ENCODE assay signal across 20 mouse cellular contexts in the genomic region with DNA sequence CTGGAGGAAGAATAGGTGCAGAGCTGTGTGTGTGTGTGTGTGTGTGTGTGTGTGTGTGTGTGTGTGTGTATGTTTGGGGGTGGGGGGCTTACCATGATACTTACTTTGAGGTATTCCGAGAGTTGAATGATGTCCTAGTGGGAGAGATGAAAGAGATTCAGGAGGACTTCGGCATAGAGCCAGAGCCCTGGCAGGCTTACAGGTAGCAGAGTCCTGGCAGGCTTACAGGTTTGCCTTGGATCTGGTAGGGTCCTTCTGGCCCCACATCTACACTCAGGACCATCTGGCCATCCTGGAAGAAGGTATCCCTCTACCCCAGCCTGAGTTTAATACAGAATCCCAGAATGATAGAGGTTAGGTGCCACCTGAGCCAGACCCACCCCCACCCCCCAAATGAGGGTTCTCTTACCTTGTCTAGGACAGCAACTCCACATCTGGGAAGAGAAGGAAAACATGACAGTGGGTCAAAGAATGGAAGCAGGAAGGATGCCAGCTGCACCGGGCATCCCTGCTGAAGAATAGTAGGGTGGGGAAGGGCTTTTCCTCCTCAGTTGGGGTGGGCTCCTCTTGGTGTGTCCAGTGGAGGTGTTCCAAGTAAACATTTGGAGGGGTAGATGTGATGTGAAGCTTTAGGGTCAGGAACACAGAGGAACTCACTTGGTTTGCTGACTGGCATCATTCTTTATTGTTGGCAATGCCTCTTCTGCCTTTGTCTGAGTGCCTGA. TPM values are rescaled to one million over a fixed set of nuclear protein-coding genes. Genes with fewer than 3 reads are reported as not detected.
DNase-seq lines count a peak whose midpoint lies in the region; ATAC-seq lines count a peak whose summit lies in the region.
"Had no signal": no experiment of that assay in that cellular context is flagged by ENCODE, and none has a peak within 500 bp of the region (broad histone marks: within the 10 kb centered on the region; RNA-seq: fewer than 3 reads in every experiment).

No protein-coding gene starts in this region.

- no peak overlapping the region for H3K4me3 ChIP-seq in midbrain, embryonic 11.5 days (ENCODE audit: low read depth, low read length)
- no peak overlapping the region for H3K4me3 ChIP-seq in midbrain, embryonic 10.5 days
- H3K4me3 ChIP-seq: embryonic facial prominence, embryonic 13.5 days; gastrocnemius, adult 2 months; heart, embryonic 10.5 days; heart, embryonic 15.5 days; hindbrain, embryonic 13.5 days had no signal

- ATAC-seq in midbrain, embryonic 11.5 days (ENCODE audit: low FRiP score) = no peak
- ATAC-seq in megakaryocyte progenitor cell, adult 5-6 weeks (replicated peaks; ENCODE audit: poor library complexity) = no peak
- no peak for ATAC-seq in granulocyte monocyte progenitor cell, adult 5-6 weeks (replicated peaks; ENCODE audit: poor library complexity, severe bottlenecking)
- ATAC-seq: forebrain, embryonic 14.5 days; hindbrain, postnatal 0 days had no signal

- DNase-seq in midbrain, embryonic 11.5 days (ENCODE audit: low spot score, missing footprints) = peak; percentile 44
- DNase-seq in midbrain, embryonic 10.5 days (ENCODE audit: low spot score) = no peak
- DNase-seq in cerebellum, adult 11-12 months = peak; percentile 63
- peak; percentile 78 for DNase-seq in cerebellum, adult 9-10 months
- peak; percentile 79 to 87 for DNase-seq in cerebellum, postnatal 25 days
- DNase-seq in thymus, postnatal 14 days = no peak
- DNase-seq: adrenal gland, postnatal 10 days; gastrocnemius, adult 2 months; gastrocnemius, postnatal 36 days; heart, adult 18-20 months; heart, postnatal 14 days; kidney, adult 11 months had no signal

- H3K27me3 ChIP-seq in midbrain, embryonic 11.5 days (ENCODE audit: control insufficient read depth, insufficient read depth, low read length) = no peaks in the 10 kb centered on the region
- H3K27me3 ChIP-seq in midbrain, embryonic 10.5 days (ENCODE audit: low read depth, poor library complexity, severe bottlenecking) = no peaks in the 10 kb centered on the region
- H3K27me3 ChIP-seq: embryonic facial prominence, embryonic 13.5 days; heart, embryonic 15.5 days; hindbrain, embryonic 13.5 days had no signal

- no peaks in the 10 kb centered on the region for H3K4me1 ChIP-seq in midbrain, embryonic 11.5 days (ENCODE audit: control insufficient read depth, insufficient read depth, low read length)
- H3K4me1 ChIP-seq in midbrain, embryonic 10.5 days = peaks cover 1% of the 10 kb centered on the region

- H3K36me3 ChIP-seq in midbrain, embryonic 11.5 days (ENCODE audit: control insufficient read depth, insufficient read depth, low read length) = no peaks in the 10 kb centered on the region
- no peaks in the 10 kb centered on the region for H3K36me3 ChIP-seq in midbrain, embryonic 10.5 days
- H3K36me3 ChIP-seq: embryonic facial prominence, embryonic 13.5 days; heart, embryonic 10.5 days; heart, embryonic 15.5 days; hindbrain, embryonic 13.5 days had no signal

- no peaks in the 10 kb centered on the region for H3K9me3 ChIP-seq in midbrain, embryonic 11.5 days (ENCODE audit: control insufficient read depth, low read length)
- no peaks in the 10 kb centered on the region for H3K9me3 ChIP-seq in midbrain, embryonic 10.5 days (replicated peaks)
- H3K9me3 ChIP-seq: embryonic facial prominence, embryonic 13.5 days; heart, embryonic 10.5 days; heart, embryonic 15.5 days; hindbrain, embryonic 13.5 days had no signal

- no peak overlapping the region for H3K27ac ChIP-seq in midbrain, embryonic 11.5 days (ENCODE audit: low read depth, low read length)
- H3K27ac ChIP-seq in midbrain, embryonic 10.5 days (replicated peaks) = no peak overlapping the region
- H3K27ac ChIP-seq: embryonic facial prominence, embryonic 13.5 days; gastrocnemius, adult 2 months; heart, embryonic 10.5 days; heart, embryonic 15.5 days; hindbrain, embryonic 13.5 days; hindbrain, postnatal 0 days had no signal

- WGBS in midbrain, embryonic 11.5 days = 85% methylated on average over 3 of the region's 3 CpGs
- 89% methylated on average over 3 of the region's 3 CpGs for WGBS in midbrain, embryonic 10.5 days

- no peak overlapping the region for H3K4me2 ChIP-seq in midbrain, embryonic 11.5 days
- H3K4me2 ChIP-seq: embryonic facial prominence, embryonic 13.5 days; heart, embryonic 15.5 days; hindbrain, embryonic 13.5 days had no signal

- H3K9ac ChIP-seq in midbrain, embryonic 11.5 days (ENCODE audit: low read length) = no peak overlapping the region
- H3K9ac ChIP-seq: embryonic facial prominence, embryonic 13.5 days; heart, embryonic 15.5 days; hindbrain, embryonic 13.5 days had no signal

RNA-seq across cellular contexts. Expression of a gene that starts 6.9 kb away (rescaled TPM):
- 0.77 and 1.4 TPM in 2 replicates for polyA plus RNA-seq in midbrain, embryonic 11.5 days (2014; fragmentation: Nextera tagmentation; extraction: Ambion mirVana)
- 1.2 and 1.9 TPM in 2 replicates for polyA plus RNA-seq in midbrain, embryonic 10.5 days (2016; fragmentation: Nextera tagmentation; extraction: Ambion mirVana)
- 40.9 and 44.1 TPM in 2 replicates for total RNA-seq in megakaryocyte progenitor cell, adult 5-6 weeks (2015)
- 75.9 and 85.8 TPM in 2 replicates for total RNA-seq in megakaryocyte progenitor cell, adult 5-6 weeks (2017)
- 77.4 and 94.9 TPM in 2 replicates for total RNA-seq in granulocyte monocyte progenitor cell, adult 5-6 weeks (2014; fragmentation: Nextera tagmentation)
- 61.3 and 96.4 TPM in 2 replicates for total RNA-seq in granulocyte monocyte progenitor cell, adult 5-6 weeks (2017)

RNA-seq across cellular contexts. Expression of a gene that starts 12.9 kb away (rescaled TPM):
- 0.11 TPM in 1 of 2 replicates, not detected in the other for polyA plus RNA-seq in midbrain, embryonic 11.5 days (2014; fragmentation: Nextera tagmentation; extraction: Ambion mirVana)
- polyA plus RNA-seq in midbrain, embryonic 10.5 days (2016; fragmentation: Nextera tagmentation; extraction: Ambion mirVana) = 0.09 and 0.17 TPM in 2 replicates
- total RNA-seq in megakaryocyte progenitor cell, adult 5-6 weeks (2015) = 5.7 and 8.8 TPM in 2 replicates
- total RNA-seq in megakaryocyte progenitor cell, adult 5-6 weeks (2017) = 1.9 and 9.7 TPM in 2 replicates
- 6.7 and 8.8 TPM in 2 replicates for total RNA-seq in granulocyte monocyte progenitor cell, adult 5-6 weeks (2014; fragmentation: Nextera tagmentation)
- total RNA-seq in granulocyte monocyte progenitor cell, adult 5-6 weeks (2017) = 2.9 and 3.2 TPM in 2 replicates

RNA-seq across cellular contexts. Expression of a gene that starts 26.7 kb away (rescaled TPM):
- polyA plus RNA-seq in midbrain, embryonic 11.5 days (2014; fragmentation: Nextera tagmentation; extraction: Ambion mirVana) = 14.9 and 17.9 TPM in 2 replicates
- 16.7 and 16.9 TPM in 2 replicates for polyA plus RNA-seq in midbrain, embryonic 10.5 days (2016; fragmentation: Nextera tagmentation; extraction: Ambion mirVana)
- 5.1 and 6.5 TPM in 2 replicates for total RNA-seq in megakaryocyte progenitor cell, adult 5-6 weeks (2015)
- total RNA-seq in megakaryocyte progenitor cell, adult 5-6 weeks (2017) = 11.8 and 14.0 TPM in 2 replicates
- total RNA-seq in granulocyte monocyte progenitor cell, adult 5-6 weeks (2014; fragmentation: Nextera tagmentation) = 6.2 and 6.7 TPM in 2 replicates
- total RNA-seq in granulocyte monocyte progenitor cell, adult 5-6 weeks (2017) = 7.0 and 13.9 TPM in 2 replicates

RNA-seq across cellular contexts. Expression of a gene that starts 41.7 kb away (rescaled TPM):
- 1.5 and 2.8 TPM in 2 replicates for polyA plus RNA-seq in midbrain, embryonic 11.5 days (2014; fragmentation: Nextera tagmentation; extraction: Ambion mirVana)
- polyA plus RNA-seq in midbrain, embryonic 10.5 days (2016; fragmentation: Nextera tagmentation; extraction: Ambion mirVana) = 2.3 and 2.6 TPM in 2 replicates
- 0.10 and 0.89 TPM in 2 replicates for total RNA-seq in megakaryocyte progenitor cell, adult 5-6 weeks (2015)
- 0.10 and 0.46 TPM in 2 replicates for total RNA-seq in megakaryocyte progenitor cell, adult 5-6 weeks (2017)
- total RNA-seq in granulocyte monocyte progenitor cell, adult 5-6 weeks (2014; fragmentation: Nextera tagmentation) = not detected in 2 replicates
- total RNA-seq in granulocyte monocyte progenitor cell, adult 5-6 weeks (2017) = 0.22 TPM in 1 of 2 replicates, not detected in the other

Comparison
In these comparisons a context has a peak if more than half of its experiments do, and no peak if none do; other contexts are left out.
1. DNase-seq: peak in midbrain, embryonic 11.5 days (single experiment), cerebellum, adult 11-12 months (single experiment), cerebellum, adult 9-10 months (single experiment) and cerebellum, postnatal 25 days (2 of 2); none in midbrain, embryonic 10.5 days (single experiment) and thymus, postnatal 14 days (single experiment).